Mouse (Mus musculus): ENCODE results near the gene Vwa2.

Gene Vwa2

DNA sequence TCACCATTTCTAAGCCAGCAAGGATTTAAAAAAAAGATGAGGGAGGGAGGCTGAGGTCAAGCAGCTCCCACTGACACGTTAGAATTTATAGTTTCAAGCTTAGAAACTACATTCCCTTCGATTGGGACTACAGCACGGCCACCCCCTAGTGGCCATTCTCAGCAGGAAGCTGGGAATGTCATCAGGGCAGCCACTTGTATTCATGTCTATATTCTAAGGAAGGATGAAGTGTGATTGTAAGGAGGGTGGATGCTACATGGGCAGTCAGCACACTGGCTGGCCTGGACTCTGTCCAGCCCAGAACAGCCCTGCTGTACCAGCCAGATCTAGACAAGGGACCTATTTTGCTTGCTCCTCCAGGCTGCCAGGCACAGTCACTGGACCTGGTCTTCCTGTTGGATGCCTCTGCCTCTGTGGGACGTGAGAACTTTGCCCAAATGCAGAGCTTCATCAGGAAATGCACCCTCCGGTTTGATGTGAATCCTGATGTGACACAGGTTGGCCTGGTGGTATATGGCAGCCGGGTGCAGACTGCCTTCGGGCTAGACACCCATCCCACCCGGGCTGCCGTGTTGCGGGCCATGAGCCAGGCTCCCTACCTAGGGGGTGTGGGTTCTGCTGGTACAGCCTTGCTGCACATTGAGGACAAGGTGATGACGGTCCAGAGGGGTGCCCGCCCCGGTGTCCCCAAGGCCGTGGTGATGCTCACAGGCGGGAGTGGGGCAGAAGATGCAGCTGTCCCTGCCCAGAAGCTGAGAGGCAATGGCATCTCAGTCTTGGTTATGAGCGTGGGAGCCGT is 34.6 kb downstream of the Vwa2 start:
- peak; percentile 87 for DNase-seq (ENCODE audit: low read depth, low spot score)

DNA sequence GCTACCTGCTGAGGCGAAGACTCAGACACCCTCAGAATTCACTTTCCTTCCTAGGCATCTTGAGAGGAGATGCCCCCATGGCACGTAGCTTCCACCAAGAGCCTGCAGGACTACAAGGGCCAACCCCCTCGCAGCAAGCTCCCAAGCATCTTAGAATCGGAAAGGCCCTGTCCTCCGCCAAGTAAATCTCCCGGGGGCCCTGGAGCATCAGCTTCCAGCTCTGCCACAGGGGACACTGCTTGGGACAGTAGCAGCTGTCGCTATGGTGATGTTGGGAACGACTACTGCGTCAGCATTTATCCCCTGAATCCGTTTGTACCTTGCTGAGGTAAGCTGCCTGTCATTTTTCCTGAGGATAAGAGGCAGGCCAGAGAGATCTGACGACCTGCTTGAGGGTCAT is 36.5 kb downstream of the Vwa2 start:
- DNase-seq (ENCODE audit: low read depth, low spot score): no peak

DNA sequence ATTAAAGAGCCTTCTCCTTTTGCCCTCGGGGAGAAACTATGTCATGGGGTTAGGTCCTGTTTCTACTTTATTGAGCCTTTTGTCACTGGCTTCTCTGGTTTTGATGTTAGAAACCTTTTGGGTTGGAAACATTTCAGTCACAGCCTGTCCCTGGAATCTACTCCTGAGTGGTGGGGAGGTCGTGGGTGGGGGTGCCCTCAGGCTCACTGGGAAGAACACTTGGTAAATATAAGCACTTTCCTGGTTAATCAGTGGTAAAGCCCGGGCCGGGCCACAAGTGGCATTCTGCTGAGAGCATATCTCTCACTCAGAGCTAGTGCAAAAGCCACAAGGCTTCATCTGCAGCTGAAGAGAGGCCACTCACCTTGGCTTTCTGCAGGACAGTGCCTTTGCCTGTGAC is 39.7 kb downstream of the Vwa2 start:
- DNase-seq (ENCODE audit: low read depth, low spot score): no peak

DNA sequence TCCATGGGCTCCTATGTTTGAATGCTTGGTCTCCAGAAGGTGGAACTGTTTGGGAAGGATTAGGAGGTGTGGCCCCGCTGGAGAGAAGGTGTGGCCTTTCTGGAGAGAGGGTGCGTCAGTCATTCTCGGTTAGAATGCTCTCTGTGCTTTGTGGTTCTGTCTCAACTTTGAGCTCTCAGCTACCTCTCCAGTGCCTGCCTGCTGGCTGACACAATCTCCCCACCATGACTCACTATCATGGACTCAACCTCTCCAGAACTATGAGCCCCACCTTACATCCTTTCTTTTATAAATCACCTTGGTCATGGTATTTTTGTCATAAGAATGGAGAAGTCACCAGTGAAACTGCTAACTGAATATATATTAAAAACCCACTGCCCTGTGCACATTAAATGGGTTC is 40.6 kb downstream of the Vwa2 start:
- no peak for DNase-seq (ENCODE audit: low read depth, low spot score)

DNA sequence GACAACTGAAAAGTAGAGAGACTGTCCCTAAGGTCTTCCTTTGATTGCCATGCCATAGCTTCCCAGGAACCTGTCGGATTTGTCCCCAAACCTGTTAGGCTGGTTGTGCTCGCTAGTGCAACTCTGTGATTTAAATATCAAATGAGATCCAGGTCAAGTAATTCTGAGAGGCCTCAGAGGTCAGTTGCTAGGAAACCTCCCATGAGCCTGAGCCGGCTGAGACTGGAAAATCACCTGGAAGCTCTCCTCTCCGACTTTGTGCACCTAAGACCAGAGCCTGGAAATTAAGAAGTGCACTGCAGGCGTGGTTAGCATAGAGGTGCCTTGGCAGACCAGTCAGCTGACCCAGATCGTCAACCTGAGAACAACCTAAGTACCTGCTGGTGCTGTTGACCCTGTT is 41.0 kb downstream of the Vwa2 start:
- DNase-seq (ENCODE audit: low read depth, low spot score): no peak

DNA sequence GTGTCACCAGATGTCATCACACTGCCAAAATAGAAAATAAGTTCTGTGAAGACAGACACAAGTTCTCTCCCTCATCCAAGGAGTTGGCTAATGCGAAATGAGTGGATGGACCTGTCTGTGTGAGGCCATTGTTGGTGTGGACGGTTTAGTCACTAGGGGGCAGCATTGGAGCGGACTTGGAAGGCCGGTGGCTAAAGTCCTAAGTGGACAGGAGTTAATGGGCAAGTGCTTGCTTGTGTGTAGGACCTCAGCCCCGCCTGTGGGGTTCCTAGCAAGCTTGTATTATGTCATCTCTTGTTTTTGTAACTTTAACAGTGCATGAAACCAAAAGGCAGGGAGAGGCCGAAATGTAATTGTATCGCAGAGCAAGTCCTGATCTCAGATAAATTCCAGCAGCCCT is 45.6 kb downstream of the Vwa2 start:
- peak; percentile 98 for DNase-seq (ENCODE audit: low read depth, low spot score)

DNA sequence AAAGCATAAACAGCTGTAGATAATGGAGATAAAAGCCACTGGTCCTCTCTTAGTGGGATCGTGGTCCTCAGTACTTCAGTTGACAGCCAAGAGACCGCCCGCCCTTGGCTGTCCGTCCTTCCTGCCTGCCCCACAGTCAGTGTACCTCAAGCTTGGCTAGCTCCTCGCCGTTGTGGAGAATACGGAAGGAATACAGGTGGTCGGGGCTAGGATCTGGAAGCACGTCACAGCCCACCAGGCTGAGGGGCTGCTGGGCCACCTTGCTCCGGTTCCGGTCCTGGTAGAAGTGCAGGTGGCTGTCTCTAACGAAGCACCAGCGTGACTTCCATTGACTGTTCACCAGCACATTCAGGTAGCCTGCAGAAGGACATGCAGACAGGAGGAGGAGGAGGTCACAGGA is 46.2 kb downstream of the Vwa2 start:
- DNase-seq (ENCODE audit: low read depth, low spot score): no peak

DNA sequence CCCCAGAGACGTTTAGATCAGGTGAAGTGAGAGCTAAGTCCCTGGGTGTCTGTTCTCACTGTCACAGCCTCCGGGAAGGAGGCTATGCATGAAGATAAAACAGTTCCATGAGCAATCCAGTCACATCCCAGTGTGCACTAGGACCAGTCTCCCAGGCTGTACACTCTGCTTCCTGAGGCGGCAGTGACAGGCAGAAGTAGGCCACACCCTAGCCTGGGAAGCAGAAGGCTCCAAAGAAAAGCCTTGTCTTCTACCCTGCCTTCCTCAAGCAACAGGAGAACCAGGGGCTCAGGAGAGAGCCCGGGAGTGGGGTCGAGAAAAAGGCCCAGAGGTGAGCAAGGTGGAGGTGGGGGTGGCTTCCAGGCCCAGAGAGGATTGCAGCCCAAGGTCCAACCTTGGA is 47.7 kb downstream of the Vwa2 start:
- no peak for DNase-seq (ENCODE audit: low read depth, low spot score)

DNA sequence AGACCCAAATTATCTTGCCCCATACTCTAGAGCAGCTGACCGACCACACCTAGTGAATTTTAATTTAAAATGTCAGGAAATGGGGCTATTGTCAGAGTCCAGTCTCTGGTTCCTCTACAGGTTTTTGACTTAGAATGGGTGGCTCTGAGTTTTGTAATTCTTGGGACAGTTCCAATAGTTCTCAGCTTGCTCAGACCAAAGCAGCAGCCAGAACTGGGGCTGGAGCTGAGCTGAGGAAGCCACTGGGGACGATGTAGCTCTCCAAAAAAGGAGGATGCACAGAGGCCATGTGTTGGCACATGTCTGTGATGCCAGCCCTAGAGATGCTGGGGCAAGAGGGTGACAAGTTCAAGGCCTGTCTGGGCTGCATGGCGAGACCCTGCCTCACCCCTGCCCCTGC is 55.3 kb downstream of the Vwa2 start:
- DNase-seq (ENCODE audit: low read depth, low spot score): peak; percentile 72

DNA sequence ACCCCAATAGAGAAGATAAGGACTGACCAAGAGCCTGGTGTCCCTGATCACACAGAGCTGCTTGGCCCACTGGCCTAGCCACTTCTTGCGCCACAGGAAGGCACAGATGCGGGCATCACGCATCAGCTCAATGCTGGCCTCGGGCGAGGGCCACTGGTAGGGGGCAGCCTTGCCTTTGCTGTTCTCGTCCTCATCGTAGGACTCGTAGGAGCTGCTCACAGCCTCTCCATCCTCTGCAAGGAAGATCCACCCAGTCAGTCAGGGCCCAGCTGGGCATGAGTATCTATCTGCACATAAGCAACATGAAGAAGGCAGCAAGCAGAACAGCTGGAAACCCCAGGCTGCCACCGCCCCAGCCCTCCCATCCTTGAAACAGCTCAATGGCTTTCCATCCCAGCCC is 56.0 kb downstream of the Vwa2 start:
- DNase-seq (ENCODE audit: low read depth, low spot score): no peak

DNA sequence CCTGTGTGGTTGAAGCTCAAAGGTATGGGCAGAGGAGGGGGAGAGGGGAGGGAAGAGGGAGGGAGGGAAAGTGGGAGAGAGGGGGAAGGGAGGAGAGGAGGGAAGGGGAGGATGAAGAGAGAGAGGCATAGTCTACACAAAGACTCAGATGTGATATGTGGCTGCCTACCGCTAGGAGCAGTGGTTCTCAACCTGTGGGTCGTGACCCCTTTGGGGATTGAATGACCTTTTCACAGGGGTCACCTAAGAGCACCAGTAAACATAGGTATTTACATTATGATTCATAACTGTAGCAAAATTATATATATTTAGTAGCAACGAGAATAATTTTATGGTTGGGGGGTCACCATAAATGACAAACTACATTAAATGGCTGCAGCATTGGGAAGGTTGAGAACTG is 59.8 kb downstream of the Vwa2 start:
- DNase-seq (ENCODE audit: low read depth, low spot score): no peak

DNA sequence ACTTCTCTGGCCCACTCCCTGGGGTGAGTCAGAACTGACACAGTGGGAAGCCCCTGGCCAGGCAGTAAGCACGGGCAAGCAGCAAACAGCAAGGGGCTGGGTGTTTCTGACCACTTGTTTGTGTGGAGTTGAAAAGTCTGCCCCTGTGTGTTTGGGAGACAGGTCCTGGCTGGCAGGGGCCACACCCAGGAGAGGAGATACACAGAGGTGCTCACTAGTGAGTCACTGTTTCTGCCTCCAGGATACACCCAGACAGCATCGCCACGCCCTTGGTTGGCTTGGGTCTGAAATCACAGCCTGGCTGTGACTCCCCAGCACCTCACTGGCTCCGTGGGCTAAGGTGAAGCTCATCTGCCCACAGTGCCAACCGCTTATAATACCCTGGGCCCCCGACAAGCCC is 61.1 kb downstream of the Vwa2 start:
- peak; percentile 68 for DNase-seq (ENCODE audit: low read depth, low spot score)

DNA sequence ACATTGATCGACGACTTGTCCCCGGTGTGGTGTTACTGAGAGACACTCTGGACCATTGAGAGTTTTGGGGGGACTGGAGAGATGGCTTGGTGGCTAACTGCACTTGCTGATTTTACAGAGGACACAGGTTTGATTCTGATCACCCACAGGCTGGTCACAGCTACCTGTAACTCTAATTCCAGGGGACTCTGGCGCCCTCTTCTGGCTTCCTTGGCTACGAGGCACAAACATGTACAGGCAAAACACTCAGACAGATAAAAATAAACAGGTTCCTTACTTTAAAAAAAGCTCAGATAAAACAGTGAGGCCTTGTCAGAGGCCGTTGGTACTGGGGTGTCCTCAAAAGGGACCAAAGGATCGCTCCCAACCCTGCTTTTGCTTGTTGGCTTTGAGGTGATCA is 61.7 kb downstream of the Vwa2 start:
- DNase-seq (ENCODE audit: low read depth, low spot score): peak; percentile 38

DNA sequence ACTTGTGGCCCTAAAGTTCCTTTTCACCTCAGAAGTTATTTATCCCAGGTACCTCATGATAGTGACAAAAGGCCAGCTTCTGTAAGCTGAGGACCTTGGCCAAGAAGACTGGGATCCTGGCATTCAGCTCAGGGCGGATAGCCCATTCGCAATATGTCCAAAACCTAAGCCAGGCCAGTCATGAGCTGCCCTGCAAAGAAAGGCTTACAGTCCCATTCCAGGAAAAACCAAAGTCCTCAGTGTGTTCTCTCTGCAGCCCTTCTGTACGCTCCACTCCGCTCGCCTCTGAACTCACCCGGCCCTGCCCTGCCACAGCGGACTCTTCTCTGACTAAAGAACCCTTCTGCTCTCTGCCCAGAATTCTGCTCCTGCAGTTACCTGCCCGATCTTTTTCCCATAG is 62.2 kb downstream of the Vwa2 start:
- DNase-seq (ENCODE audit: low read depth, low spot score): no peak

DNA sequence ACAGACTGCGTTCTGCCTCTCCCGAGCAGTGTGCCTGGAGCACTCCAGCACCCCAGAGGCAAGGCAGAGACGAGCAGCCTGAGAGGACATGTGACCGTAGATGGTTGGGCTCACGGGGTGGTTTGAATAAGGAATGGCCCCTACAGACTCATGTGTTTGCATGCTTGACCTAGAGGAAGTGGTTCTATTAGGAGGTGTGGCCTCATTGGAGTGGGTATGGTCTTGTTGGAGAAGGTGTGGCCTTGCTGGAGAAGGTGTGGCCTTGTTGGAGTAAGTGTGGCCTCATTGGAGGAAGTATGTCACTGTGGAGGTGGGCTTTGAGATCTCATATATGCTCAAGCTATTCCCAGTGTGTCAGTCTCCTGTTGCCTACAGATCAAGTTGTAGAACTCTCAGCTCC is 63.9 kb downstream of the Vwa2 start:
- no peak for DNase-seq (ENCODE audit: low read depth, low spot score)

DNA sequence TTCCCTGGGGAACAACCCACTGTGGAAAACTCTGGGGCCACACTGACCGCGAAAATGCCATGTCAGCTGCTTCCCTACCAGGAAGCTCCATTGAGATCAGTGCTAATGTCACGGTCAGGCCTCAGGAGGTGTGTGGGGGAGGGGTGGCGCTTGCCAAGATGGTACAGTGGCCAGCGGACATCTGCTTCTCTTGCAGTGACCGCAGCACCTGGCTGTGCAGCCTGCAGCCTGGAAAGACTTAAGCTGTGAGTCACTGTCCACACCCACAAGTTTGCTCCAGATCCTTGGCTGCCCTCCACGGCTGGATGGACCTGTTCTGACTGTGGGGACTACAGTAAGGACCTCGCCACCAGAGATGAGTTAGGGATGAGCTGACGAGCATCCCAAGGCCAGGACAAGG is 65.8 kb downstream of the Vwa2 start:
- DNase-seq (ENCODE audit: low read depth, low spot score): peak; percentile 96

DNA sequence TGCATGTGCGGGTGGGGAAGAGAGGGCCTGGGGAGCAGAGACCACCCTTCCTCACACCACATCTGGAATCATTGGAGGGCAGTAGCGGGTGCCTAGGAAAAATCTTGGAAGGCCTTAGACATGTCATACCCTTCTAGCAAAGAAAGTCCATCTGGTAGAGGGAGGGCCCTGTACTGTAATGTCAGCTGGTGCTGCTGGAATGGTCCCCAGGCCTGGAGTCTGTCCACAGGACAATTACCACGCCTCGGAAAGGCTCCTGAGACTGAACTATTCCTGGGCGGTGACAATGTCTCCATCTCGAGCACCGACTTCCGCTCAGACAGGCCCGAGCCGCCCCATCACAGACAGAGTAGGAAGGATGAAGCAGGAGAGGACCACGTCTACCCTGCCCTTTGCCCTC is 66.5 kb downstream of the Vwa2 start:
- DNase-seq (ENCODE audit: low read depth, low spot score): no peak

DNA sequence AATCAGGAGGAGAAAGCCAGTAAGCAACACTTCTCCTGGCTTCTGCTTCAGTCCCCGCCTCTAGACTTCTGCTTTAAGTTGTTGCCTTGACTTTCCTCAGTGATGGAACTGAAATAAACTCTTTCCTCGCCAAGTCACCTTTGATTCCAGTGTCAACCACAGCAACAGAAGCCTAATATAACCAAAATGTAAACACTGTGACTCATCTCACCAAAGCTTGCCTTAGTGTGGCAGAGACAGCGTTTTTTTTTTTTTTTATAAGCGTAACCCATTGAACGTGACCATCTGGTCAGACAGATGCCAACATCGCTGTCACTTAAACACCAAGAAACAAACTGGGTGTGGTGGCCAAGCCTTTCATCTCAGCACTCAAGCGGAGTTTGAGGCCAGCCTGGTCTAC is 68.2 kb downstream of the Vwa2 start:
- DNase-seq (ENCODE audit: low read depth, low spot score): peak; percentile 75

DNA sequence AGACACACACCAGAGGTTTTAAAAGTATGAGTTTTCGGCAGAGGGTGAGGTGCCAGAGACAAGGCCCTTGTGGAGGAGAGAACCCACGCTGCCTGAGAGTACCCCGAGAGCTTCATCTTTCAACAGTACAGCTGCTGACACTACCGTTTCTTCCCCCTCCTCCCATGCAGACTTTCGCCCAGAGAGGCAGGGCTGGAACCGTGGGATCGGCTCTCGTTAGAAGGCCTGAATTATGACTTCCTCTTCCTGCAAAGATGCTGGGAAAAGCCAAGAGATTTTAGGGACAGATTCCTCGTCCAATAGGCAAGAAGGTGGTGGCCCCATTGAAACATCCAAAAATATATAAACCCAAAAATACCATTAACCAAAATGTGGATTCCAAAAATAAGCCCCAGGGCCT is 70.2 kb downstream of the Vwa2 start:
- DNase-seq (ENCODE audit: low read depth, low spot score): no peak

DNA sequence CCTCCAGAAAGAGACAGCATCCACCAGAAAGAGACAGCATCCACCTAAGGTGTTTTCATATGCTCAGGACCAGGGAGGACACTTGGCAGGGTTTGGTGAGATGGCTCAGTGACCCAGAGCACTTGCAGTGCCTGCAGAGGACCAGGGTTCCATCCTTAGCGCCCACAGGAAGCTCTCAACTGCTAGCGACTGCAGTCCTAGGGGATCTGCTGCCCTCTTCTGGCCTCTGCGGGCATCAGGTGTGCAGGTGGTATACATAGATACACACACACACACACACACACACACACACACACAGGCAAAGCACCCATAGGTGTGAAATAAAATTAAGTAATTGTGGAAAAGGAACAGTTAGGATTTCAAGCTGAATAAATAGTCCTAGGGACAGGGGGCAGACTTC is 70.8 kb downstream of the Vwa2 start:
- no peak for DNase-seq (ENCODE audit: low read depth, low spot score)

DNA sequence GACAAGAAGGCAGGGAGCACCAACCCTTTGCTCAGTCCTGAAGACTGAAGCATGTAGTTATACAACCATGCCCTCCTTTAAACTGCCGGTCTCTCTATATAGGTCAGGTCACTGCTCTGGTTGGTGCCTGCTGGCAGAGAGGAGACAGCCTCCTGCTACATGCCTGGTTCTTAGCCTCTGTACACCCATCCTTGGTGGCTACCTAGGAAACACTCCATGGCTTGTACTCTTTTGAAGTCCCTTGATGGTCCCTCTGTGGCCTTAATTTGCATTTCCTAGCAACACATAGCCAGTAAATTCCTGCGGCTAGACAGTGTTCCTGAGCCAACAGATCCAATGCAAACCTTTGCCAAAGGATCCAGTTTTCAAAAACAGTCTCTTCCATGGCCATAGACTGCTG is 71.6 kb downstream of the Vwa2 start:
- DNase-seq (ENCODE audit: low read depth, low spot score): no peak

DNA sequence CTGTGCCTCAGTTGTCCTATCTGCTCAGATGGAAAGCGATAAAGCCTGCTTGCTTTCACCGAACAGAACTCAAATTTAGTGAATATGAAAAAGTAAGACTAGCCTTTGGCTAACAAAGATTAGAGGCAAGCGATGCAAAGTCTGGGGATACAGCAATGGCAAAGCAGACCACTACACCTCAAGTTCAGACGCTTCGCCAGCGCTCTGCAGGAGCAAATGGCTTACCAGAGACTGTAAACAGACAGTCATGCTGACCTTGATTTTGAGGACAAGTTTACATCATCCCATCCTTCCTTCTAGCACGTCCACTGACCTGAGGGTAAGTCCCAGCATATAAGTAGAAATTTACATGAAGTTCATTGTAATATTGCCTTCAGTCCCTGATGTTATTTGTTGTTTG is 72.2 kb downstream of the Vwa2 start:
- DNase-seq (ENCODE audit: low read depth, low spot score): no peak

DNA sequence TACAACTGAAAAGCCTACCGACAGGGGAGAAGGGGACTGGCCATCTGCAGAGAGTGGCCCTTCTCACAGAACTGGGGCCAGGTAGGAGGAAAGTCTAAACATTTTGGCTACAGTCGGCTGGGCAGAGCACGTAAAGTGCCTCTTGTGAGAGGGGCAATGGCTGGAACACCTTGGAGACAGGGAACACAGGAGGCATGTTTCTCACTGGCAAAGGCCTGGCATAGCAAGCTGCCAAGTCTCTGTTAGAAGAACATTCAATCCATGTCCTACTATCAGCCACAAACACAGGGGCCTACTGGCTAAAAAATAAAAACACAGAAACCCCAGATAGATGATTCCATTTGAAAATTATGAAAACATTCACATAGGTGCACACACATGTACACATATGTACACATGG is 72.7 kb downstream of the Vwa2 start:
- DNase-seq (ENCODE audit: low read depth, low spot score): no peak

DNA sequence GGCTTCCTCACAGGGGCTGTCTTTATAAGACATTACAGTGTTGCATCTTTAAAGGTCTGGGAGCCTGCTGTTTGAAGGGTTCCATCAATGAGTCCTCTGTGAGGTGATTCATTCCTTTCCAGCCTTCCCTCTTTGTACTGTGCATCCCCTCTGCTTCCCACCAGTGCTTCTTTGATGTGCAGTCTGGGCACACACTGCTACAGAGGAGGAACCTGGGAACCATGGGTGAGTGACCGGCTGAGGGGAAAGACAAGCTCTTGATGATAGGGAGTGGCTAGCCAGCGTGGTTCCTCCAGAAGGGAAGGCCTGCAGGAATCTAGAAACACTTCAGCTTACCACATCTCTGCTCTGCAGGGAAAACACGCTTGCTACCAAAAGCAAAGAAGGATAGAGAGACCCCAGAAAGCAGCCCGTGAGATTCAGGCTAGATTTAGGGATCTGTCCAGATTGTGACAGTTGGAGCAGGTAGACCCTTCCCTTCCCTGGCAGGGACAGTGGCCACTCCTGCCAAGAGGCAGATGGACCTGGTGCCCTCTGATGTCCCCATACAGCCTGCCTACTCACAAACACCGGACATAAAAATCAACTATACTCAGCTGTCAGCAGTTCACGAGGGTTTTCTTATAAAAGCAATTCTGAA is 74.0 kb downstream of the Vwa2 start:
- no peak for DNase-seq (ENCODE audit: low read depth, low spot score)

Measured in 3T3-L1 (cell line).